Comparison of ENCODE assay signal across 25 mouse cellular contexts in genomic region chr3:97594140-97594539, GRCm38 (mm10). TPM values are rescaled to one million over a fixed set of nuclear protein-coding genes. Genes with fewer than 3 reads are reported as not detected.
DNase-seq lines count a peak whose midpoint lies in the region; ATAC-seq lines count a peak whose summit lies in the region.
"Had no signal": no experiment of that assay in that cellular context is flagged by ENCODE, and none has a peak within 500 bp of the region (broad histone marks: within the 10 kb centered on the region; RNA-seq: fewer than 3 reads in every experiment).

No protein-coding gene starts in this region.

- no peak overlapping the region for H3K9ac ChIP-seq in hindbrain, embryonic 16.5 days (ENCODE audit: low read depth, low read length)
- H3K9ac ChIP-seq: embryonic facial prominence, embryonic 12.5 days; forebrain, embryonic 13.5 days; forebrain, embryonic 15.5 days; forebrain, postnatal 0 days had no signal

- 91% methylated on average over 13 of the region's 13 CpGs for WGBS in hindbrain, embryonic 16.5 days

- ATAC-seq in granulocyte monocyte progenitor cell, adult 5-6 weeks (replicated peaks; ENCODE audit: poor library complexity, severe bottlenecking) = peak; percentile 79
- peak; percentile 58 for ATAC-seq in megakaryocyte progenitor cell, adult 5-6 weeks (replicated peaks; ENCODE audit: poor library complexity)
- ATAC-seq in hindbrain, embryonic 16.5 days = no peak
- ATAC-seq: activated CD4-positive, CD25-positive, alpha-beta regulatory T cell, adult 4 months; CD4-positive, CD25-positive, alpha-beta regulatory T cell, adult 4 months; forebrain, embryonic 13.5 days; forebrain, embryonic 15.5 days; forebrain, postnatal 0 days; Patski had no signal

- no peaks in the 10 kb centered on the region for H3K9me3 ChIP-seq in hindbrain, embryonic 16.5 days (ENCODE audit: control insufficient read depth, low read length)
- H3K9me3 ChIP-seq: embryonic facial prominence, embryonic 10.5 days; embryonic facial prominence, embryonic 12.5 days; forebrain, embryonic 13.5 days; forebrain, embryonic 15.5 days; G1E had no signal

- no peak overlapping the region for H3K4me2 ChIP-seq in hindbrain, embryonic 16.5 days (ENCODE audit: low read length)
- H3K4me2 ChIP-seq: embryonic facial prominence, embryonic 12.5 days; forebrain, embryonic 13.5 days; forebrain, embryonic 15.5 days had no signal

- H3K4me1 ChIP-seq in hindbrain, embryonic 16.5 days (ENCODE audit: control insufficient read depth, insufficient read depth, low read depth, low read length) = no peaks in the 10 kb centered on the region
- H3K4me1 ChIP-seq: embryonic facial prominence, embryonic 10.5 days; embryonic facial prominence, embryonic 12.5 days; forebrain, embryonic 13.5 days; forebrain, embryonic 15.5 days had no signal

- DNase-seq in R1 (ENCODE audit: low read depth, low spot score) = peak; percentile 15
- no peak for DNase-seq in neural tube, embryonic 10.5 days (ENCODE audit: extremely low spot score, low spot score)
- no peak for DNase-seq in kidney, postnatal 36 days
- DNase-seq: adrenal gland, adult 8-10 months; adrenal gland, postnatal 14 days; adrenal gland, postnatal 36 days; B cell, adult 2 months; cerebellum, adult 11-12 months; cerebellum, adult 2 months; cerebellum, adult 9-10 months; cerebellum, postnatal 10 days; cerebellum, postnatal 25 days; forebrain, postnatal 0 days had no signal

- H3K4me3 ChIP-seq in hindbrain, embryonic 16.5 days (ENCODE audit: low read length) = no peak overlapping the region
- H3K4me3 ChIP-seq: embryonic facial prominence, embryonic 10.5 days; embryonic facial prominence, embryonic 12.5 days; forebrain, embryonic 13.5 days; forebrain, embryonic 15.5 days had no signal

- H3K27ac ChIP-seq in hindbrain, embryonic 16.5 days (ENCODE audit: low read depth, low read length) = no peak overlapping the region
- H3K27ac ChIP-seq: embryonic facial prominence, embryonic 10.5 days; embryonic facial prominence, embryonic 12.5 days; forebrain, embryonic 13.5 days; forebrain, embryonic 15.5 days had no signal

- no peaks in the 10 kb centered on the region for H3K36me3 ChIP-seq in hindbrain, embryonic 16.5 days (ENCODE audit: control insufficient read depth, insufficient read depth, low read length)
- H3K36me3 ChIP-seq: forebrain, embryonic 15.5 days had no signal

- no peaks in the 10 kb centered on the region for H3K27me3 ChIP-seq in hindbrain, embryonic 16.5 days (replicated peaks; ENCODE audit: control insufficient read depth, insufficient read depth, low read length)
- H3K27me3 ChIP-seq: CH12.LX; embryonic facial prominence, embryonic 12.5 days; forebrain, embryonic 13.5 days; forebrain, embryonic 15.5 days; Patski had no signal

RNA-seq across cellular contexts. Expression of gene Chd1l, which starts 15.9 kb away (rescaled TPM):
- total RNA-seq in granulocyte monocyte progenitor cell, adult 5-6 weeks (2014; fragmentation: Nextera tagmentation) = 13.7 and 28.1 TPM in 2 replicates
- 48.8 and 55.6 TPM in 2 replicates for total RNA-seq in granulocyte monocyte progenitor cell, adult 5-6 weeks (2017)
- total RNA-seq in megakaryocyte progenitor cell, adult 5-6 weeks (2015) = 21.1 and 21.3 TPM in 2 replicates
- 45.9 and 57.4 TPM in 2 replicates for total RNA-seq in megakaryocyte progenitor cell, adult 5-6 weeks (2017)
- polyA plus RNA-seq in hindbrain, embryonic 16.5 days (2015; fragmentation: Nextera tagmentation; extraction: Ambion mirVana) = 5.8 and 6.3 TPM in 2 replicates

RNA-seq across cellular contexts. Expression of gene Fmo5, which starts 34.5 kb away (rescaled TPM):
- total RNA-seq in granulocyte monocyte progenitor cell, adult 5-6 weeks (2014; fragmentation: Nextera tagmentation) = 1.8 and 6.8 TPM in 2 replicates
- total RNA-seq in granulocyte monocyte progenitor cell, adult 5-6 weeks (2017) = 1.5 and 1.8 TPM in 2 replicates
- 5.0 and 7.8 TPM in 2 replicates for total RNA-seq in megakaryocyte progenitor cell, adult 5-6 weeks (2015)
- total RNA-seq in megakaryocyte progenitor cell, adult 5-6 weeks (2017) = 3.3 and 4.2 TPM in 2 replicates
- 1.1 TPM in 2 replicates for polyA plus RNA-seq in hindbrain, embryonic 16.5 days (2015; fragmentation: Nextera tagmentation; extraction: Ambion mirVana)
